ENCODE assay signal across 8 mouse cellular contexts in genomic region chr9:61618510-61619249, GRCm38 (mm10).
DNase-seq lines count a peak whose midpoint lies in the region; ATAC-seq and TF ChIP-seq lines count a peak whose summit lies in the region.

No protein-coding gene starts in this region.

- no peak overlapping the region for H3K9ac ChIP-seq in lung, embryonic 14.5 days

- no peak for TF ChIP-seq CTCF in lung, embryonic 14.5 days (IDR thresholded peaks at IDR 0.05; ENCODE audit: low read depth)

- peak; percentile 11 for DNase-seq in lung, embryonic 14.5 days
- no peak for DNase-seq in lung, adult 18-20 months
- DNase-seq in embryo, embryonic 11.5 days (ENCODE audit: low read depth, low spot score) = peak; percentile 71
- DNase-seq in heart, postnatal 36 days = peak; percentile 57 to 59
- DNase-seq in layer of hippocampus, postnatal 10 days (ENCODE audit: low spot score in 2 of 2) = peak; percentile 40 to 54
- DNase-seq in frontal cortex, postnatal 14 days (ENCODE audit: low spot score in 2 of 2) = no peak
- no peak for DNase-seq in left cerebral cortex, adult 18-20 months (ENCODE audit: low spot score in 2 of 2)
- DNase-seq in lung, postnatal 14 days = no peak

- H3K36me3 ChIP-seq in lung, embryonic 14.5 days (ENCODE audit: insufficient read depth) = no peaks in the 10 kb centered on the region

- no peak overlapping the region for H3K27ac ChIP-seq in lung, embryonic 14.5 days (ENCODE audit: low read depth)

- no peaks in the 10 kb centered on the region for H3K9me3 ChIP-seq in lung, embryonic 14.5 days (ENCODE audit: low read depth, low read length)

- no peaks in the 10 kb centered on the region for H3K4me1 ChIP-seq in lung, embryonic 14.5 days (ENCODE audit: insufficient read depth)

- no peak for ATAC-seq in lung, embryonic 14.5 days (ENCODE audit: insufficient read depth)

- no peak overlapping the region for H3K4me3 ChIP-seq in lung, embryonic 14.5 days (ENCODE audit: low read depth, low read length)

- intact Hi-C loops in heart, postnatal 36 days (cut with DNase I) = no loop called here

- H3K27me3 ChIP-seq in lung, embryonic 14.5 days (ENCODE audit: insufficient read depth, low read length) = no peaks in the 10 kb centered on the region

- 44% methylated on average over 12 of the region's 12 CpGs for WGBS in lung, embryonic 14.5 days

- no peak overlapping the region for H3K4me2 ChIP-seq in lung, embryonic 14.5 days

Comparison
In these comparisons a context has a peak if more than half of its experiments do, and no peak if none do; other contexts are left out.
1. DNase-seq: peak in lung, embryonic 14.5 days (single experiment), embryo, embryonic 11.5 days (single experiment), heart, postnatal 36 days (2 of 2) and layer of hippocampus, postnatal 10 days (2 of 2); none in lung, adult 18-20 months (0 of 2), frontal cortex, postnatal 14 days (0 of 2), left cerebral cortex, adult 18-20 months (0 of 2) and lung, postnatal 14 days (single experiment).